Mouse (Mus musculus) hematopoietic stem cell, adult 5-6 weeks (primary cell): Measurements from ENCODE around the gene Sh2d4b. TPM values are rescaled to one million over a fixed set of nuclear protein-coding genes. Genes with fewer than 3 reads are reported as not detected.

ENCODE experiments used
- ATAC-seq, 2 experiments: fragments of 125-278 bp in 1 of 2; replicated peaks in 1 of 2; 2 replicates each; pipeline ENCODE4 v1.8.0; 2016 to 2017; ENCODE audit warnings: inconsistent platforms in 2 of 2, mild to moderate bottlenecking in 2 of 2, moderate number of reproducible peaks in 2 of 2, low read depth in 1 of 2, moderate TSS enrichment in 1 of 2; ENCODE audit not compliant: low FRiP score in 2 of 2, poor library complexity in 2 of 2, severe bottlenecking in 2 of 2, insufficient read depth in 1 of 2, low TSS enrichment in 1 of 2
- total RNA-seq: library from RNA; stranded (forward); fragments of 172-1452, 232-1000 nt; gene quantifications from 2 replicates; pipeline ENCODE4 v1.2.3, GENCODE M21; 2017

Gene Sh2d4b
- total RNA-seq, 1 experiment from 2014 or later = 0.35 TPM

GRCm38 (mm10) chr14:40885752-40886151, 7.3 kb downstream of the Sh2d4b start:
- ATAC-seq = no peak

GRCm38 (mm10) chr14:40885225-40885624, 7.8 kb downstream of the Sh2d4b start:
- 0 out of 4 replicates have a peak, but pooled peaks have one; percentile 17 to 21 for ATAC-seq

- no peak for ATAC-seq
Observed at GRCm38 (mm10) chr14:40874565-40874964, 18.5 kb downstream of the Sh2d4b start.

DNA sequence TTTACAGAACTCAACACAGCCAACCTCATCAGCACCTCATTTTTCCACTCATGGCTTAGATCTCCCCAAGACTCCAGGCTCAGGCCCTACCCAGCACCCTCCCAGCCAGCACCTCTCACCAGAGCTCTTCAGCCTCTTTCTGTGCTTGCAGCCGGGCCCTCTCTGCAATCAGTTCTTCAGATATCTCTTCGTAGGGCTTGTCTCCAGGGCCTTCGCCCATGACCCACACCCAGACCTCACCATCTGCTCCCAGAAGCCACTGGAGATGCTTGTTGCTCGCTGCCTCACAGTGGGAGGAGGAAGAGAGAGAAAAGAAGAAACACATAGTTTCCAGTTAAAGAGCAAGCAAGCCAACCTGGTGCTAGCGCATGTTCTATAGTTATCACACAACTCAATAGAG, 19.1 kb downstream of the Sh2d4b start:
- no peak for ATAC-seq

GRCm38 (mm10) chr14:40870598-40870997, 22.5 kb downstream of the Sh2d4b start:
- ATAC-seq = no peak

DNA sequence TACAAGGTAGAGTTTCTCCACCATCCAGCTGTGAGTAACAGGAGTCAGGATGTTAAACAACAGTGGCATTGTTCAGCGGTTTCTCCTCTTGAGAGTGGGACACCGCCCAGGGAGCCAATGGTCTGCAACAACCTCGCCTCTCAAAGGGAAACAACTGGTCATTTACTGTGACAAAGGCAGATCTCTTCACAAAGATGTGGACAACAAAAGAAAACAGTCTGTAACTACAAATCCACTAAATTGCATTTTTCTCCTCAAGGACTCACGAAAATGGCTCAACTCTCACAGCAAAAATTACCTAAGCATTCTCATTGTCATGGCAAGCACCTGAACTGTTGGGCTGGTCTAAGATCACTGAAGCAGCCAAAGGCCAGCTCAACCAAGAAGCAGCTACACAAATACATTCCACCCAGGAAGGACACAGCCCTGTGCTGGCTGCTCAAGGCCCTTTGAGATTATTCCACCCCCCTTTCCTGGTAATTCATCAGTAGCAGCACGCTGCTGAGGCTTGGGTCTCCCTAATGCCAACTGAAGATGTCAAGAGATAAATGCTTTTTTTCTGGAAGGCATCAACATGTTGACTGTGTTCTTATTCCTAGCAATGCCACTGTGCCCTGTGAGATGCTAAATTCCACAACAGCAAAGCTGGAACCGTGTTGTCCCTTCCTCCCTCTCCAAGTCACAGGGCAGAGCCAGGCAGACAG, 28.1 kb downstream of the Sh2d4b start:
- ATAC-seq = no peak

DNA sequence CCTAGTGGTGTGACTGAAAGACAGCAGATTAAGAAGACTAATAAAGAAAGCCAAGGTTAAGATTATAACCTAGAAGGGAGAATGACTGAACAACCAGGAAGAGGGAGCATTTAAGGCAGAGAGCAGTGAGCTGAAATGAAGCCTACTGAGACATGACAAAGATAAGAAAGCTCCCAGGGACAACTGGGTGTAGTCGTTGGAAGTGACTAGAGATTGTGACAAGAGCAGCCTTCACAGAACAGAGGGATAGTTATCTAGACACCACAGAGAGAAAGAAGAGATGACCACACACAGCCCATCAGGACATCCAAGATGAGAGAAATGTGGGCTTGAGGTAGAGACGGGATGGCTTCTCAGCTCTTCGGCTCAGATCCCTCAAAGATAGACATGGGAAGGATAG, 29.4 kb downstream of the Sh2d4b start:
- no peak for ATAC-seq

- ATAC-seq = no peak
Observed at GRCm38 (mm10) chr14:40863022-40863421, 30.0 kb downstream of the Sh2d4b start.

GRCm38 (mm10) chr14:40852978-40853377, 40.1 kb downstream of the Sh2d4b start:
- no peak for ATAC-seq

DNA sequence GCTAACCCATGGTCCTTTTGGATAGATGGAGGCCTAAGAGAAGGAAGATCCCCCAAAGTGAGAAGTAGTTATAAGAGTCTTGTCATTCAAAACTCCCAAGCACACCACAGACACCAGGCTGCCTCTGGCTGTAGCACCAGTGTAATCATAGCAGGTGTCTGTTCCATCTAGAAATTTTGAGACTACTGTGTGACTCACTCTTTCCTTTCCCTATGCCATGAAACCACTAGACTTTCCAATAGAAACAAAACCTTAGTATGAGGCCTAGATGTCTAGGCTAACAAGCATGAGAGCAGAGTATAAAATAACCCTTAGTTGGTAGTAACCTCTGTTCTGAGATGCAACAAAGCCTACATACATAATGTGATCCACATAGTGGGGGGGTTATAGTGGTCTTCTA, 55.7 kb downstream of the Sh2d4b start:
- no peak for ATAC-seq

DNA sequence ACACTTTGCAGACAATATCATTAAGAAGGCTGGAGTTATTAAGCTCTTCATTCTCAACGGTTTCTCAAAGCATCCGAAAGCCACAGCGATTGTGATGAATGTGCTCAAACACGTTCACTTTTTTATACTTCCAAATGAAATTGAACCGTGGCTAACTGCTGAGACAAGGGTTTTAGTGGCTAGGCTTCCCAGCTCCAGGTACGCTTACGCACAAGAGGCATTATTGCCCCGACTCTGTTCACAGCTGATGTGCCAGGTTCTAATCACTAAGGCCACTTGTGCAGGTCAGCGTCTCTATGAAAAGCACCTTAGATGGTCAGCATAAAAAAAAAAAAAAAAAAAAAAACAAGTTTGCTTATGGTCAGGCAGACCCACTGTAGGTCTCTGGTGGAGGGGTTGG, 62.6 kb downstream of the Sh2d4b start:
- no peak for ATAC-seq

DNA sequence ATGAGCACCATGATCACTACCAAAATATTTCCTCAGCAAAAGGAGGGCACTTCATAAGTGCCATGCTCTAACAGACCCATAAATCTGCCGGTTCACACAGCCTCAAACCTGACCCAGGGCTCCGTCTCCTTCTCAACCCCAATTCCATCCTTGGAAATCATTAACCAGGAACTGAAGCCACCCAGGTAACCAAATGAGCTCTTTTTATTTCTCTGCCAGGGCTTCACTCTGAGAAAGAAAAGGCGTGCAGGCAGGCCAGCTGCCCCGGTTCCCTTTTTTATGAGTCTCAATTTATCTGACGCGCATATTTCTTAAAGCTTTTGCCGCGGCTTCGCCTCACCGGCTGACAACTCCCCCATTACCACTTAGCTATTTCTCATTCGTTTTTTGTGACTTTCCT, 63.0 kb downstream of the Sh2d4b start:
- ATAC-seq = no peak

DNA sequence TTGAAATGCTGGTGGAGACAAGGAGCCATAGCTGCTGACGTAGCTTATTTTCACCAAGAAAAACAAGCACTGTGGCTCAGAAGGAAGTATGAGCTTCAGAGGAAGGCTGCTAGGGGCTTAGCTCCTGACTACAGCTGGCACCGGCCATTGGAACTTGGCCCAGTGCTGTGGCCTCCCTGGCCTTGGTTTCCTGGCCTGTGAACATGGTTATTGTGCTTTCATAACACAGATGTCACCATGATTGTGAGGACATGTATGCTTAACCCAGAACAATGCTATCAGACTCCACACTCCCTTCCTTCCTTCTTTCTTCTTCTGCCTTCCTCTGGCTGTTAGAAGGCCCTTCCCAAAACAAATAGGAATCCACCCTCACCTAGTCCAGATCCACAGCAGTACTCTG, 75.0 kb downstream of the Sh2d4b start:
- peak; percentile 87 to 92 for ATAC-seq

DNA sequence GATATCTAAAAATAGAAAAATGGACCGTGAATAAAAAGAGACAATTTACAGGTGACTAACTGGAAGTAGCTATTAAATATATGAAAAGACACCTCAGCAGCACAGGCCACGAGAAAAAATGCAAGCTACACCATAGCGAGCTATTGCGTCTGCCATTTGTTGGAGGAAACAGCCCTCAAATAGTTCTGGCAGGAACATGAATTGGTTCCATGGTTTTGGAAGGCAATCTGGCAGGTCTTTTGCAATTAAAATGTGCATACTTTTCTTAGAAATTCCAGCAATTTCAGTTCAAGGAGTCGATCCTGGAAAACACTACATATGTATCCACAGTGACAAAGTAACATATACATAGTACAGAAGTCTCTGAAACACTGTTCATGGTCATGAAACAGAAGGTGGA, 76.4 kb downstream of the Sh2d4b start:
- no peak for ATAC-seq

GRCm38 (mm10) chr14:40791606-40792005, 101.5 kb downstream of the Sh2d4b start:
- ATAC-seq = peak; percentile 62

DNA sequence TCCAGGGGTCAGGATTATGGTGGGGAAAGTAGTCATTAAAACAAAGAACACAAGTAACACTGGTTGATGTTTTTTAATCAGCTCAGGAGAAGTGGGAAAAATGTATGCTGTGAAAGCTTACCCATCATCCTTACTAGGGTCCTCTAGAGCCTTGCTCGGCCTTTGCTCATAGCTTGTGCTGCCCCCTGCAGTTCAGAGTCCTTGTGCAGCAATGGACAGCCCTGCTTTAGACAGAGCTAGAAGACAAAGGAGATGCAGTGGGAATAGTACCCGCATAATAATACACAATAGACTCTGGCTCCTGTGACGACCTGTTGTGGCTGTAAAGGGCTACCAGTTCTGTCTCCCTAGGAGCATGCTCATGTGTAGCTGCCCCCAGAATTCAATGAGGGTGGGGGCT, 104.0 kb downstream of the Sh2d4b start:
- ATAC-seq = peak in 1 of 2 experiments; percentile 64; a peak in 1 of 4 replicates

DNA sequence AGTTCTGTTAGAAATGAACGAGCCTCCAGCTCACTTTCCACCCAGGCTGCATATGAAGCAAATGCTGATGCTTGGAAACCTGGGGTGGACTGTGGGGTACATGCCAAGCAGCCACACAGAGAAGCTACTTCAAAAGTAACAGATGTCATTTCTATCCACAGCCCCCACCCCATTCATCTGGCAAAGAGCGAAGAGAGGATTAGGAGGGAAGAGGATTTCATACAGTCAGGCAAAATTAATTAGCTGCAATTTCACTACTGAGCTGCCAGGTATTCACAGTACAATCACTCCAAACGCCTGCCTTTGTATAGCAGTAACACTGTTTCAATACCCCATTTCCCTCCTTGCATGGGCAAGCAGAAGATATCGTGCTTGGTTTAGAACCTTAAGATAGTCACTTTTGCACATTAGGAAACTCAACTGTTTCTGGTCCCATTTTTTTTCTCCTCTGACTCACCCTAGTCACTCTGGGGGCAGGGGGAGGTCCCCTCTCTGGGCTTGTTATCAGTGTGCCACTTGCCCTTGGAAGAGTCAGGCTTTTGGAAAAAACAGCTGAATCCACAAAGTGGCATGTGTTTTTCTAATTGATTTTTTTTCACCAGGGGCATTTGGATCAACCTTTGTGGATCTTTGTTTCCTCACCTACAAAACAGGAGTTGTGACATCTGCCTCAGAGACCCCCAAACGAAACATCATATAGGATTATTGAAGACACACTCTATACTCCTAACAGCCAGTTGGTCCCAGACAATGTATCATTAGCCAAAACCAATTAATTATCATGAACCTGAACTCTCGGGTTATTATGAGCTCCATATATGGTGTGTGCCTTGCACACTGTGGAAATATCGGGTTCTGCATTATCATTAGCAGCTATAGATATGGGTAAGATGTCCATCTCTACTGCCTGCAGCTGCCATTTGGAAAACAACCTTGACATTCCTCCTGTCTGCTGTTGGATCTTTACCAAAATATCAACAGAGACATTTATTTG, 123.7 kb downstream of the Sh2d4b start:
- no peak for ATAC-seq
